Mouse (Mus musculus): Measurements from ENCODE around the gene Cdk10. TPM values are rescaled to one million over a fixed set of nuclear protein-coding genes. Genes with fewer than 3 reads are reported as not detected.
"Not testable (repeated sequence)": the region's sequence is repeated elsewhere in the genome, so short reads cannot be mapped to it uniquely, and the experiment has no call there.

Gene Cdk10
- polyA plus RNA-seq (2012; rRNA removed): 37.4 and 38.5 TPM in 2 replicates

DNA sequence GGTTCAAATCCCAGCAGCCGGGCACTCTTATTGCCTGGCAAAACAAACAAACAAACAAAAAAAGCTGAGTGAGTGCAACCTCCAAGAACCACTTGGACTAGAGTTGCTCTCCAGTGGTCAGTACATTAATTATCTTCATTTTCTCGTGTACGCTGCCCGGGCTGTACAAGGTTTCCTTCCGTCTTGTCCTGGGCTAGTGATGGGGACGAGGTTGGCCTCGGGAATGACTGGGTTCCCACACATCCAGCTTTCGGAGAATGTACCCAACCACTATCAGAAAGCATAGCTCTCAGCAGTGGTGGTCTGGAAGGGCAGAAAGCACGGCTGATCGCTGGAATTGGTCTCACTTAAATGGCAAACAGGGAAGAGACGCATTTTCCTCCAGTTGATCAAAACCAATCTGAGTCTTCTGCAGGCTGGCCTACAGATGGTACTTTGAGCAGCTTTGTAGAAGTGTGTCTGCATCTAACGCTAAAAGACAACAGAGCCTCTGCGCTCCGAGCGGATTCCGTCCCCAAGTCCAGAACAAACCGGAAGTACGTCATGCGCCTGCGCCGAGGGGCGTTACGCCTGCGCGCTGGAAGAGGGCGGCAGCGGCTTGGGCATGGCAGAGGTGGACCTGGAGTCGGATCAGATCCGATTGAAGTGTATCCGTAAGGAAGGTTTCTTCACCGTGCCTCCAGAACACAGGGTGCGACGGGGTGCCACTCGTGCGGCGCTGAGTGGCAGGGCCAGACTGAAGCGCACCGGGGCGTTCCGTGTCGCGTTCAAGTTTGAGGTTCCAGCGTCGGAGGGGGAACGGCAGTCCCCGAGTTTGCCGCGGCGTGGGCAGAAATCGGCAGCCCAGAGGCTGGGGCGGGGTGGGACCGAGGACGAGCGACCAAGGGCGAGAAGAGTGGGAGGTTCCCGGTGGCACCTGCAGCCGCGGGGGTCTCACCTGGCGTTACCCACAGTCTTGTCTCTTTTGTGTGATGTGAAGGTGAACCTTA, at the start of gene Cdk10:
TSS of gene Cdk10 (plus strand) at position 565 of the 989 bp plus-strand sequence.
- 1% methylated on average over 59 of the region's 59 CpGs for WGBS
- DNase-seq (ENCODE audit: low read depth, low spot score): peak; percentile 93

DNA sequence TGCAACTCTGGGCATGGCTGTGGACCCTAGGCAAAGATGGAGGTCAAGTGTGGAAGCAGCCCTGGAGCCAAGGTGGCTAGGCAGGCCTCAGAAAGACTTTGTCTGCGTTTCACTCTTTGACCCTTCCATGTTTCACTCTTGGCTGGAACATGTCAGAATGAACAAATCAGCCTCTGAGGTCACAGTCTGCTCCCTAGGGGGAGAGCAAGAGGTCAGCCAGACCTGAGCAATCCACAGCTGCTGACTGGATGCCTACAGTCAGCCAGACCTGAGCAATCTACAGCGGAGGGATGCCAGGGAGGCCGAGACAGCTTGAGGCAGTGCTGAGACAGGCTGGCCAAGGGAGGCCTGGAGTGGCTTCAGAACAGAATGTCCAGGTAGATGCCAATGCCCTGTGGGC, 43.3 kb upstream of the Cdk10 start:
- WGBS: 68% methylated on average over 3 of the region's 3 CpGs
- DNase-seq (ENCODE audit: low read depth, low spot score): no peak

- no peak for DNase-seq (ENCODE audit: low read depth, low spot score)
Observed at GRCm38 (mm10) chr8:123185566-123186409, 38.9 kb upstream of the Cdk10 start, which contains the start of gene Dpep1. Gene Dpep1, plus strand, starts transcription at chr8:123186242.

DNA sequence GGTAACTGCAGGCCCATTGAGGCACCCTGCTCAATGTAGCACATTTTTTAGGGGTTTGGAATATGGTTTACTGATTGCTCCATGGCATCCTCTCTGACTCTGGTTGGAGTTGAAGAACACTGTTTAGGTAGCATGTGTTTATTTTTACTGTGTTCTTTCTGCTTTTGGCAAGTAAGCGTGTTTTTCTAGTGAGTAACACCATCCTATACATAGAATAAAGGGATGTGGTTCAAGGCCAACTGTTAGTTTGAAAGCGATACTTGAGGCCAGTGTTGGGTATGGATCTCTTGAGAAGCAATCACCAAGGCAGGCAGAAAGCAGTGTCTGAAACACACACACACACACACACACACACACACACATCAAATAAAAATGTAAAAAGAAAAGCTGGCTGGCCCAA, 36.6 kb upstream of the Cdk10 start:
- 88% methylated on average over 2 of the region's 2 CpGs for WGBS
- DNase-seq (ENCODE audit: low read depth, low spot score): no peak

More at GRCm38 (mm10) chr8:123185566-123186409, 38.9 kb upstream of the Cdk10 start, which contains the start of gene Dpep1:
- WGBS: 45% methylated on average over 19 of the region's 19 CpGs

DNA sequence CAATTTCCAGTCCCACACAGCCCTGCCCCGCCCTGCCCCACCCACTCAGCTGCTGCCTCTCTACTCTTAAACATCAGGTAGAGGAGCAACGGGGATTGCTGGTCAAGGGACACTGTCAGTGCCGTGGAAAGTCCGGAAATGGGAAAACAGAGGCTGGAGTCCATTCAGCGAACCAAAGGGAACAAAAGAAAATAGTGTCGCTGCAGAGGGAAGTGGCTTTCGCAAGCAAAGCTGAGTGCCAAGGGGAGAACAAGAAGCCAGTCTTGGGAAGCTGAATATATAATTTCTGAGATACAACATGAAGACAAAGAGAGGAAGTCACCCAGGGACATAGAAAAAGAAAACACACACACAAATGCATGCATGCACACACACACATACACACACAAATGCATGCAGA, 35.8 kb upstream of the Cdk10 start:
- WGBS: 30% methylated on average over 7 of the region's 7 CpGs

DNA sequence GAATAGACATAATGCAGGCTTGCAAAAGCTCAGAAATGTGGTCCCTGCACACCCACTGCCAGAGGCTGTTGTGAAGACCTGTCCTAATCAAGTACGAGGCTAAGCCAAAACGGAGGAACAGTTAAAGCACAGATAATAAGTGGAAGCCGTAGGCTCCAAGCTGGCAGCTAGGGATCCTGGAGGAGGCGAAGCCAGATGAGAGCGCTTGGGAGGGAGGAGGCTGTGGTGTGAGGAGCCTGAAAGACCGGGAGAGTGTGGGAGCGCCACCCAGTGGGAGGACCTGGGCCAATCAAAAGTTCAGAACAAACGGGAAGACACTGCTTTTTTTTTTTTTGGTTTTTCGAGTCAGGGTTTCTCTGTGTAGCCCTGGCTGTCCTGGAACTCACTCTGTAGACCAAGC, 34.0 kb upstream of the Cdk10 start:
- WGBS: 2% methylated on average over 9 of the region's 9 CpGs
- no peak for DNase-seq (ENCODE audit: low read depth, low spot score)

More for the DNA sequence above, 35.8 kb upstream of the Cdk10 start:
- DNase-seq (ENCODE audit: low read depth, low spot score): no peak

- 28% methylated on average over 8 of the region's 8 CpGs for WGBS
- no peak for DNase-seq (ENCODE audit: low read depth, low spot score)
Observed at GRCm38 (mm10) chr8:123191908-123192307, 32.7 kb upstream of the Cdk10 start.

GRCm38 (mm10) chr8:123193771-123194170, 30.9 kb upstream of the Cdk10 start:
- 49% methylated on average over 9 of the region's 9 CpGs for WGBS
- no peak for DNase-seq (ENCODE audit: low read depth, low spot score)

DNA sequence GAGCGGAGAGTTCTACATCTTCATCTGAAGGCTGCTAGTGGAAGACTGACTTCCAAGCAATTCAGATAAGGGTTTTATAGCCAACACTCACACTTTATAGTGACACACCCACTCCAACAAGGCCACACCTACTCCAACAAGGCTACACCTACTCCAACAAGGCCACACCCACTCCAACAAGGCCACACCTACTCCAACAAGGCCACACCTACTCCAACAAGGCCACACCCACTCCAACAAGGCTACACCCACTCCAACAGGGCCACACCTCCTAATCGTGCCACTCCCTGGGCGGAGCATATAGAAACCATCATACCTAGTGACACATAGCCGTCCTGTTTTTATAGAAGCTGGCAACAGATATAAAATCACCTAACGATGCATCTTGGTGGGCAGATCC, 27.6 kb upstream of the Cdk10 start:
- WGBS: 26% methylated on average over 5 of the region's 5 CpGs

DNA sequence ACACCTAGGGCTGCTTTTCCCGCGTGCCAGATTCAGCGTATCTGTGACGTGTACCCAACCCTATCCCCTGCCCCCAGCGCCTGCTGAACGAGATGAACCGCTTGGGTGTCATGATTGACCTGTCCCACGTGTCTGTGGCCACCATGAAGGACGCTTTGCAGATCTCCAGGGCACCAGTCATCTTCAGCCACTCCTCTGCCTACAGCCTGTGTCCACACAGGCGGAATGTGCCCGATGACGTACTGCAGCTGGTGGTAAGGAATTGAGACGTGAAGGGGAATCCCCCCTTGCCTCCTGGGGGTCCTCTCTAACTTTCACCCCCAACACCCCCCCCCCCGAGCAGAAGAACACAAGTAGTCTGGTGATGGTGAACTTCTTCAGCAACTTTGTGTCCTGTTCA, 24.8 kb upstream of the Cdk10 start:
- 68% methylated on average over 14 of the region's 14 CpGs for WGBS
- DNase-seq (ENCODE audit: low read depth, low spot score): no peak

More for the DNA sequence above, 27.6 kb upstream of the Cdk10 start:
- DNase-seq (ENCODE audit: low read depth, low spot score): not testable (repeated sequence)

DNA sequence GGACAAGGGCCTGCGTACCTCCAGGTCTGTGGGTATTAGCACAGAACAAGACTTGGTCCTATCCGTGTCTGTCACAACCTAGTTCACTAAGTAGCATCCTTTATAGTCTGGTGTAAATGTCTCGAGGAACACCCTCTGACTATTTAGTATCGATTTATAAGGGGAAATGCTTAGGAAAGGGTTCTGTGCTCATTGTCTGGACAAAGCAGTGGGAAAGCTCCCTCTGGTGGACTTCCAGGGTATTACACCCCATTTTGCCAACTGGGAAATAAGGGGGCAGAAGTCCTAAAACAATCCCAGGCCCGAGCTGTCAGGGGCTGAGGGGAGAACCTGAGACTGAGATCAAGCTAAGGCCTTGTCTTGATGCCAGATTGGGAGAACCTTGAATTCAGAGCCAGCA, 22.4 kb upstream of the Cdk10 start:
- DNase-seq (ENCODE audit: low read depth, low spot score): no peak
- 21% methylated on average over 5 of the region's 5 CpGs for WGBS

- 67% methylated on average over 3 of the region's 3 CpGs for WGBS
- DNase-seq (ENCODE audit: low read depth, low spot score): no peak
Observed at GRCm38 (mm10) chr8:123203571-123203970, 21.1 kb upstream of the Cdk10 start.

- DNase-seq (ENCODE audit: low read depth, low spot score): no peak
- 9% methylated on average over 10 of the region's 10 CpGs for WGBS
Observed at GRCm38 (mm10) chr8:123211876-123212275, 12.8 kb upstream of the Cdk10 start.

- DNase-seq (ENCODE audit: low read depth, low spot score): no peak
- under 1% methylated on average over 76 of the region's 76 CpGs for WGBS
Observed at GRCm38 (mm10) chr8:123212321-123213117, 12.1 kb upstream of the Cdk10 start, which contains the start of the genes Chmp1a and Spata33. Gene Chmp1a, minus strand, starts transcription at chr8:123212763. Gene Spata33, plus strand, starts transcription at chr8:123212832.

- WGBS: 20% methylated on average over 22 of the region's 22 CpGs
Observed at GRCm38 (mm10) chr8:123213118-123213772, 11.4 kb upstream of the Cdk10 start.

GRCm38 (mm10) chr8:123215430-123215829, 9.2 kb upstream of the Cdk10 start:
- DNase-seq (ENCODE audit: low read depth, low spot score): no peak
- 75% methylated on average over 3 of the region's 3 CpGs for WGBS

More at GRCm38 (mm10) chr8:123213118-123213772, 11.4 kb upstream of the Cdk10 start:
- no peak for DNase-seq (ENCODE audit: low read depth, low spot score)

DNA sequence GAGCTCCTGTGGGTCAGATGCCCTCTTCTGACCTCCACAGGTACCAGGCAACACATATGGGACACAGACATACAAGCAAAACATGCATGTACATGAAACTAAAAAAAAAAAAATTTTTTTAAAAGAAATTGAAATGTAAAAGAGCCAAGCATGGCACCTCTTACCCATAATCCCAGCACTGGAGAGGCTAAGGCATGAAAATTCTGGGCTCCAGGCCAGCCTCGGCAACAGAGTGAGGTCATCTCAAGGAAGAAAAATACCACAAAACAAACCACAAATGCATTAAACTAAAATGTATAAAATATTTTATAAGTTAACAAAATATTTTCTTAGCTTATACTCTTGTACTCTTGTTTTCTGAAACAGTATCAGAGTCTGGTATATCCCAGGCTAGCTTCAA, 3.7 kb upstream of the Cdk10 start:
- WGBS: 25% methylated on average over 1 of the region's 1 CpGs
- no peak for DNase-seq (ENCODE audit: low read depth, low spot score)

DNA sequence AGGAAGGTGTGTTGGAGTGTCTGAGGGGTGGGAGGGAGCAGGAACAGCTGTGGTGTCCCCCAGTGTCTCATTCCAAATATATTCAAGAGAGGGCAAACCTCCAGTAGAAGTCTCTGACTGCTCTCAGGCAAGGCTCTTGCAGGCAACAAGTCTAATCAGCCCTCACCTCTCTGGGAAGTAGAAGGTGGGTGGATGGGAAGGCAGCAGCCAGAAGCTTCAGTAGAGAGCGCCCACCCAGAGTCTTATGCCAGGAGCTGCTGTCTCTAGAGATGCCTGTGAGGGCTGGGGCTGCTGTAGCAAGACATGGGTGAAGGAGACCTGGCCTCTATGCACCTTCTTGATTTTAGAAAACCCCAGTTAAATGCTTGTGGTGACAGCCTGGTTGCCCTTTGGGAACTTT, 3.8 kb downstream of the Cdk10 start:
- DNase-seq (ENCODE audit: low read depth, low spot score): no peak
- WGBS: 100% methylated on average over 1 of the region's 1 CpGs

- DNase-seq (ENCODE audit: low read depth, low spot score): not testable (repeated sequence)
- 79% methylated on average over 11 of the region's 11 CpGs for WGBS
Observed at GRCm38 (mm10) chr8:123230326-123230725, 5.7 kb downstream of the Cdk10 start.
